Mouse (Mus musculus) lung, postnatal 14 days (tissue): ENCODE measurements at regions not wholly inside any gene's neighbourhood (a gene's known extent, or its start where the extent isn't known, plus 50 kb on each side); places are given as distances from the start of the nearest gene placed in this dataset.
A peak's percentile ranks its signal among the peaks of the same experiment; 100 is the strongest.
"Not testable (repeated sequence)": the region's sequence is repeated elsewhere in the genome, so short reads cannot be mapped to it uniquely, and the experiment has no call there.

ENCODE experiments used
- DNase-seq: peaks from one replicate; pipeline ENCODE4 v3.0.0; 2021

GRCm38 (mm10) chr6:37703946-37704345, 166.7 kb upstream of the Trim24 start:
- DNase-seq: no peak

GRCm38 (mm10) chr6:37705733-37706145, 164.9 kb upstream of the Trim24 start:
- no peak for DNase-seq

GRCm38 (mm10) chr6:37707671-37708070, 162.9 kb upstream of the Trim24 start:
- DNase-seq: not testable (repeated sequence)

GRCm38 (mm10) chr6:37711766-37712165, 158.8 kb upstream of the Trim24 start:
- no peak for DNase-seq

- DNase-seq: no peak
These were observed 157.2 kb upstream of the Trim24 start for GRCm38 (mm10) chr6:37713411-37713810.

GRCm38 (mm10) chr6:37714223-37714928, 156.2 kb upstream of the Trim24 start:
- DNase-seq: peak; percentile 17

- no peak for DNase-seq
These were observed 148.9 kb upstream of the Trim24 start for GRCm38 (mm10) chr6:37721736-37722135.

- peak; percentile 54 for DNase-seq
These were observed 147.3 kb upstream of the Trim24 start for GRCm38 (mm10) chr6:37723337-37723736.

- DNase-seq: no peak
These were observed 146.4 kb upstream of the Trim24 start for GRCm38 (mm10) chr6:37724240-37724639.

GRCm38 (mm10) chr6:37728621-37729020, 142.0 kb upstream of the Trim24 start:
- DNase-seq: no peak

- DNase-seq: no peak
These were observed 141.4 kb upstream of the Trim24 start for GRCm38 (mm10) chr6:37729165-37729564.

- DNase-seq: no peak
These were observed 139.9 kb upstream of the Trim24 start for GRCm38 (mm10) chr6:37730500-37731239.

- DNase-seq: peak; percentile 91
These were observed 138.2 kb upstream of the Trim24 start for GRCm38 (mm10) chr6:37732385-37732784.

- peak; percentile 12 for DNase-seq
These were observed 135.2 kb upstream of the Trim24 start for GRCm38 (mm10) chr6:37735288-37735961.

GRCm38 (mm10) chr6:37735962-37736297, 134.7 kb upstream of the Trim24 start:
- DNase-seq: no peak

GRCm38 (mm10) chr6:37740982-37741889, 129.4 kb upstream of the Trim24 start:
- peak; percentile 47 for DNase-seq

GRCm38 (mm10) chr6:37741916-37742315, 128.7 kb upstream of the Trim24 start:
- not testable (repeated sequence) for DNase-seq

- no peak for DNase-seq
These were observed 125.9 kb upstream of the Trim24 start for GRCm38 (mm10) chr6:37744679-37745078.

- no peak for DNase-seq
These were observed 125.1 kb upstream of the Trim24 start for GRCm38 (mm10) chr6:37745393-37746100.

- not testable (repeated sequence) for DNase-seq
These were observed 122.8 kb upstream of the Trim24 start for GRCm38 (mm10) chr6:37747793-37748192.

GRCm38 (mm10) chr6:37748296-37748980, 122.2 kb upstream of the Trim24 start:
- no peak for DNase-seq
